In genomic region chr4:32085040-32085439, GRCm38 (mm10) we compare ENCODE assay signal across 14 mouse cellular contexts.
"Had no signal": no experiment of that assay in that cellular context is flagged by ENCODE, and none has a peak within 500 bp of the region (broad histone marks: within the 10 kb centered on the region; RNA-seq: fewer than 3 reads in every experiment).

No protein-coding gene starts in this region.

- H3K9me3 ChIP-seq: neural tube, embryonic 12.5 days; stomach, embryonic 15.5 days had no signal

- H3K36me3 ChIP-seq: neural tube, embryonic 12.5 days; stomach, embryonic 15.5 days had no signal

- H3K4me3 ChIP-seq: neural tube, embryonic 12.5 days; stomach, embryonic 15.5 days had no signal

- H3K27ac ChIP-seq: neural tube, embryonic 12.5 days; stomach, embryonic 15.5 days; stomach, postnatal 0 days had no signal

- H3K4me1 ChIP-seq: stomach, embryonic 15.5 days had no signal

- H3K9ac ChIP-seq: neural tube, embryonic 12.5 days; stomach, embryonic 15.5 days had no signal

- H3K27me3 ChIP-seq: stomach, embryonic 15.5 days had no signal

- DNase-seq: retina, postnatal 1 day; right cerebral cortex, adult 18-20 months; right cerebral cortex, postnatal 14 days; right cerebral cortex, postnatal 25 days; right cerebral cortex, postnatal 4 days; spleen, adult 18-20 months; thymus, adult 18-20 months; thymus, postnatal 14 days; thymus, postnatal 25 days; thymus, postnatal 36 days; thymus, postnatal 4 days had no signal

- H3K4me2 ChIP-seq: neural tube, embryonic 12.5 days; stomach, embryonic 15.5 days had no signal
